Mouse (Mus musculus): ENCODE measurements around the gene BC055324.
A peak's percentile ranks its signal among the peaks of the same experiment; 100 is the strongest.

Gene BC055324

GRCm38 (mm10) chr1:163953396-163953795 is 41.2 kb downstream of the BC055324 start:
- no peak for DNase-seq (ENCODE audit: low spot score in 2 of 2)

GRCm38 (mm10) chr1:163942056-163942455 is 52.5 kb downstream of the BC055324 start:
- DNase-seq (ENCODE audit: low spot score in 2 of 2) = no peak

- no peak for DNase-seq (ENCODE audit: low spot score in 2 of 2)
These were observed 60.0 kb downstream of the BC055324 start for GRCm38 (mm10) chr1:163934591-163934990.

- DNase-seq (ENCODE audit: low spot score in 2 of 2) = no peak
These were observed 62.8 kb downstream of the BC055324 start for GRCm38 (mm10) chr1:163931801-163932200.

GRCm38 (mm10) chr1:163930458-163930794 is 64.2 kb downstream of the BC055324 start:
- DNase-seq (ENCODE audit: low spot score in 2 of 2) = no peak

- peak; percentile 79 to 82 for DNase-seq (ENCODE audit: low spot score in 2 of 2)
These were observed 64.7 kb downstream of the BC055324 start for GRCm38 (mm10) chr1:163929636-163930457.

GRCm38 (mm10) chr1:163928846-163929245 is 65.8 kb downstream of the BC055324 start, which contains the start of gene Scyl3:
TSS of gene Scyl3 (plus strand) at chr1:163929100.
- no peak for DNase-seq (ENCODE audit: low spot score in 2 of 2)

- no peak for DNase-seq (ENCODE audit: low spot score in 2 of 2)
These were observed 70.5 kb downstream of the BC055324 start for GRCm38 (mm10) chr1:163924093-163924492.

- no peak for DNase-seq (ENCODE audit: low spot score in 2 of 2)
These were observed 77.0 kb downstream of the BC055324 start for GRCm38 (mm10) chr1:163917349-163918160.

- no peak for DNase-seq (ENCODE audit: low spot score in 2 of 2)
These were observed 82.6 kb downstream of the BC055324 start for GRCm38 (mm10) chr1:163911981-163912380.

- no peak for DNase-seq (ENCODE audit: low spot score in 2 of 2)
These were observed 83.8 kb downstream of the BC055324 start for GRCm38 (mm10) chr1:163910785-163911184.

GRCm38 (mm10) chr1:163910343-163910742 is 84.3 kb downstream of the BC055324 start:
- DNase-seq (ENCODE audit: low spot score in 2 of 2) = no peak

- DNase-seq (ENCODE audit: low spot score in 2 of 2) = no peak
These were observed 86.2 kb downstream of the BC055324 start for GRCm38 (mm10) chr1:163908389-163908788.

GRCm38 (mm10) chr1:163907007-163907811 is 87.4 kb downstream of the BC055324 start:
- no peak for DNase-seq (ENCODE audit: low spot score in 2 of 2)

GRCm38 (mm10) chr1:163903411-163903810 is 91.2 kb downstream of the BC055324 start:
- no peak for DNase-seq (ENCODE audit: low spot score in 2 of 2)

GRCm38 (mm10) chr1:163900168-163900567 is 94.4 kb downstream of the BC055324 start:
- no peak for DNase-seq (ENCODE audit: low spot score in 2 of 2)

GRCm38 (mm10) chr1:163899575-163899974 is 95.0 kb downstream of the BC055324 start:
- DNase-seq (ENCODE audit: low spot score in 2 of 2) = no peak

GRCm38 (mm10) chr1:163898291-163898764 is 96.3 kb downstream of the BC055324 start:
- no peak for DNase-seq (ENCODE audit: low spot score in 2 of 2)
